Mouse (Mus musculus) lung, adult 2 months (tissue): ENCODE data around the gene Bcas3.

Experiments
- CTCF ChIP-seq: fragments of 200-500 bp; IDR thresholded peaks from 2 replicates; pipeline ENCODE4 v1.5.1; 2011; ENCODE audit warnings: mild to moderate bottlenecking, low read length, control low read depth; ENCODE audit not compliant: insufficient read depth
- POLR2A ChIP-seq: fragments of 200-500 bp; IDR thresholded peaks from 2 replicates; pipeline ENCODE4 v1.6.1; 2011; ENCODE audit warnings: low read depth, mild to moderate bottlenecking, control low read depth, low read length, borderline replicate concordance; ENCODE audit errors: extremely low read depth

GRCm38 (mm10) chr11:85306577-85307260 is 46.2 kb upstream of the Bcas3 start:
- TF ChIP-seq CTCF: no peak
- TF ChIP-seq POLR2A: no peak
